Mouse (Mus musculus) brain, embryonic 14.5 days (tissue): ENCODE results near the gene Phf14.

Experiments used
- CTCF ChIP-seq: fragments of 200-500 bp; IDR thresholded peaks from 2 replicates; pipeline ENCODE4 v1.5.1; 2012; ENCODE audit warnings: inconsistent platforms, mild to moderate bottlenecking, moderate library complexity, borderline replicate concordance; ENCODE audit not compliant: insufficient read depth, insufficient read length; ENCODE audit errors: extremely low read depth
- POLR2A ChIP-seq: fragments of 200-500 bp; IDR thresholded peaks from 2 replicates; pipeline ENCODE4 v1.6.1; 2012; ENCODE audit warnings: mild to moderate bottlenecking, inconsistent platforms, borderline replicate concordance; ENCODE audit not compliant: poor library complexity, insufficient read depth, insufficient read length, severe bottlenecking; ENCODE audit errors: extremely low read depth

- no peak for TF ChIP-seq CTCF
- no peak for TF ChIP-seq POLR2A
These were observed 177.1 kb downstream of the Phf14 start for GRCm38 (mm10) chr6:12084721-12085120.
